Mouse (Mus musculus) CH12.LX (cell line): ENCODE measurements around the gene Pla2g4e.

Experiments used
- CTCF ChIP-seq, 2 experiments: IDR thresholded peaks in 1 of 2; conservative IDR thresholded peaks in 1 of 2; 2 replicates each; pipeline ENCODE4 v1.5.1; 2011 to 2012; ENCODE audit warnings: low read depth in 2 of 2, low read length in 2 of 2, improper control_type of control experiment in 1 of 2, inconsistent platforms in 1 of 2, mild to moderate bottlenecking in 1 of 2, moderate library complexity in 1 of 2
- EP300 ChIP-seq: IDR thresholded peaks from 2 replicates; pipeline ENCODE4 v1.6.1; 2011; ENCODE audit warnings: low read length, improper control_type of control experiment
- MAFK ChIP-seq: IDR thresholded peaks from 2 replicates; pipeline ENCODE4 v1.6.1; 2011; ENCODE audit warnings: low read length, improper control_type of control experiment; ENCODE audit not compliant: insufficient replicate concordance
- MAX ChIP-seq: IDR thresholded peaks from 2 replicates; pipeline ENCODE4 v1.6.1; 2011; ENCODE audit warnings: low read length, improper control_type of control experiment
- MAZ ChIP-seq: IDR thresholded peaks from 2 replicates; pipeline ENCODE4 v1.6.1; 2012; ENCODE audit warnings: low read depth, mild to moderate bottlenecking, inconsistent platforms, low read length, improper control_type of control experiment, moderate library complexity
- NRF1 ChIP-seq: IDR thresholded peaks from 2 replicates; pipeline ENCODE4 v1.6.1; 2014; ENCODE audit warnings: low read depth, mild to moderate bottlenecking, inconsistent platforms, low read length, improper control_type of control experiment, moderate library complexity
- POLR2A ChIP-seq: IDR thresholded peaks from 2 replicates; pipeline ENCODE4 v1.6.1; 2011; ENCODE audit warnings: low read depth, mild to moderate bottlenecking, improper control_type of control experiment, low read length
- POLR2AphosphoS2 ChIP-seq: IDR thresholded peaks from 2 replicates; pipeline ENCODE4 v1.6.1; 2011; ENCODE audit warnings: low read depth, low read length, improper control_type of control experiment
- USF2 ChIP-seq: conservative IDR thresholded peaks from 2 replicates; pipeline ENCODE4 v1.6.1; 2011; ENCODE audit warnings: low read depth, low read length, improper control_type of control experiment

GRCm38 (mm10) chr2:120200077-120200476, 45.1 kb downstream of the Pla2g4e start:
- TF ChIP-seq POLR2AphosphoS2 = no peak
- TF ChIP-seq MAFK = no peak
- no peak for TF ChIP-seq MAZ
- no peak for TF ChIP-seq CTCF (conservative IDR thresholded peaks at IDR 0.05 in 1 of 2, IDR thresholded peaks at IDR 0.05 in 1 of 2; ENCODE audit: low read depth in 2 of 2, low read length in 2 of 2)
- no peak for TF ChIP-seq NRF1
- no peak for TF ChIP-seq MAX
- no peak for TF ChIP-seq POLR2A
- no peak for TF ChIP-seq EP300
- TF ChIP-seq USF2 = no peak
